Mouse (Mus musculus) adrenal gland, adult 8-10 months (tissue): ENCODE results near the gene Plekhm3. TPM values are rescaled to one million over a fixed set of nuclear protein-coding genes. Genes with fewer than 3 reads are reported as not detected.

Experiments
- DNase-seq: peaks from one replicate; pipeline ENCODE4 v3.0.0; 2022
- total RNA-seq, 4 experiments: library from RNA; stranded (reverse); gene quantifications; 2 replicates each; pipeline ENCODE4 v1.2.4; 2022

The Plekhm3 gene
- total RNA-seq, 4 experiments from 2014 or later: 21.0 to 40.6 (median 31.8) TPM

DNA sequence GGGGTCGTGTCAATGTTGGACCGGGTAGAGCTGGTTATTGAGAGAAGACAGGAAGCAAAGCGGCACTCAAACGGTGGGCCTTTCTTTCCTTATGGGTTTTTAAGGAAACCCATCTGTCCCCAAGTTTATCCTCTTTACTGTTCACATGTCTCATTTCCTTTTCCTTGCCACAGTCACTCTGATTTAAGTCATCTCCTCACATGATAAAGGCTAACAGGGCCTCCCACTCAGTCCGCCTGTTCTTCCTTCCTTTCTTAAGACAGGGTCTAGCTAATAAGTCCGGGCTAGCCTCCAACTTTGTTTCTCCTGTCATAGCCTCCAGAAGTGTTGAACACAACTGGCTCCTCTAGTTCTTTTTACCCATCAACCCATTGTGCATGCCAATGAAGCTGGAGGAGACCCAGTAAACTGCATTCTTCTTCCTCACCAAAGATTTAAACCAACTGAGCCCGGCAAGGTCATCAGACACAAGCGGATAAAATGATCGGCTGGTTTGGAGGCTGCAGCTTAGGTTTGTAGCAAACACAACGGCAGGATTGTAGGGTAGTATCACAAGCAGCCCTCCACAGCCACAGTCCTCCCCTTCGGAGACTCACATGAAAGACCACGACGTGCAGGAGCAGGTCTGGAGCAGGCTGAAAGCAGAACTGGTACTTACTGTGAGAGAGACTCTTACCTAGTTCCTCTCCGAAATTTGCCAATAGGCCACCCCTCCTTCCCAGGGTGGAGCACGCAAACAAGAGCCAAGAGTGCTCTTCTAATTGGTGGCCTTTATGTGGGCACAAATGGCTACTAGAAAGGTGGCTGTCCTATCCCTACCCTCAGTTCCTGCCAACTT, 29.0 kb downstream of the Plekhm3 start:
- DNase-seq: no peak

DNA sequence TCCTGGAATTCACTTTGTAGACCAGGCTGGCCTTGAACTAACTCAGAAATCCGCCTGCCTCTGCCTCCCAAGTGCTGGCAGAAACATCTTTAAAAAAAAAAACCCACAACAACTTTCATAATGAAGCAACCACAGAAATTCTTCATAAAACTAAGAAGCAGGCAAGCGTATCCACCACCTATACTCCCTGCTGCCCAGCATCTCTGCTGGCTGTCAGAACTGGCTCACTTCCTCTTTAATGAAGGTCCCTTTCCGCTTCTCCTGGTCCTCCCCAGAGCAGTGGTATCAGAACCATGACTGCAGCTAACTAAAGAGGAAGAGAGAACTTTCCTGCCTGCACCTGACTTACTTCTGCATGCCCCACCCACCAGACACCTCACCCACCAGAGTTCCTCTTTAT, 31.0 kb downstream of the Plekhm3 start:
- no peak for DNase-seq

- DNase-seq: no peak
Observed at GRCm38 (mm10) chr1:64924283-64924682, 32.3 kb downstream of the Plekhm3 start.

GRCm38 (mm10) chr1:64918810-64919528, 37.7 kb downstream of the Plekhm3 start:
- no peak for DNase-seq

DNA sequence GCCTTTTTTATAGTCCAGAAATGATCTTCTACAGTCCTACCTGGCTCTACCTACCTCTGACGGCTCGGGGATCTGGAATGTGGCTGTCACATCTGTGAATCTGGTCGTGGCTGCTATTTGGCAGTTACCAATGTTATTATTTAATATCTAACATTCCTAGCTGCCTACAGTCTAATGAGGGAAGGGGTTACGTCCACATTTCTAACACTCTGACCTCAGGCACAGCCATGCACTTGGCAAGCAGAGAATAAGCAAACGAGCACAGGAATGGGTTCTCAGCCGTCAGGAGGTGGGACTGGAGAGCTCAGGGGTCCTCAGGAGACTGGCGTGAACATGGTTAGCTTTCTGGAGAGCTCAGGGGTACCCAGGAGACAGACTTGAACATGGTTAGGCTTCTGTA, 38.7 kb downstream of the Plekhm3 start:
- DNase-seq: no peak

GRCm38 (mm10) chr1:64916884-64917507, 39.6 kb downstream of the Plekhm3 start:
- DNase-seq: no peak

DNA sequence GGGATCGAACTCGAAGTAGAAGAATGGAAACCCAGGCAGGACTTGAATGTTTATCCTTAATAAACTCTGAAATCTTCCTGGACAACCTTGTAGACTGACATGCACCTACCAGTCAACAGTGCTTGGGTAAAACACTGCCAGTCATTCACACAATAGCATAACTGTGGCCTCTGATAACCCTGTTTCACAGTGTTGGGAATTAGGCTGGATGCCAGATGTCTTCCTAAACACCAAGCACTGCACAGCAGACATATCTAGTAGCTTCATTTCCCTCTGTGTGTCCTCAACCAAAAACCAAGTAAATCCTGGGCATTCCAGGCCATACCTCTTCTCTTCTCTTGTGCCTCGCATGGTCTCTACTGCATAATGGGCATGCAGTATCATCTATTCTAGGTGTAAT, 42.3 kb downstream of the Plekhm3 start:
- no peak for DNase-seq

DNA sequence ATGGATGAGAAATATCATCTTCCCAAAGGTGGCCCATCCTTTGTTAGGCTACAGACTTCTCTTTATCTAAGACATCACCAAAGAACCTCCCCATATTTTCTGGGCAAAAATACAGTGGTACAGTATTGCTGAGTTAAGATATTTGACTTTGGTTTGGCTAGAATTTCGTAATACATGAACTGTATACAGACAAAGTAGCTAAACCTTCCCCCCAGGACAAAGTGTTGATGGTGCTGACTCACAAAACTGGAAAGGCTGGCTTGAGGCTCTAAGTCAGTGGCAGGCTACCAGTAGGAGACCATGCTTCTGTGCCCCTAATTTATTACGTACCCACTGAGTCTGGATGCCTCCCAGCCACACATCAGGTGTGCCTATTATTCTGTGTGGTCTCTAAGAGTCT, 48.9 kb downstream of the Plekhm3 start:
- DNase-seq: no peak

DNA sequence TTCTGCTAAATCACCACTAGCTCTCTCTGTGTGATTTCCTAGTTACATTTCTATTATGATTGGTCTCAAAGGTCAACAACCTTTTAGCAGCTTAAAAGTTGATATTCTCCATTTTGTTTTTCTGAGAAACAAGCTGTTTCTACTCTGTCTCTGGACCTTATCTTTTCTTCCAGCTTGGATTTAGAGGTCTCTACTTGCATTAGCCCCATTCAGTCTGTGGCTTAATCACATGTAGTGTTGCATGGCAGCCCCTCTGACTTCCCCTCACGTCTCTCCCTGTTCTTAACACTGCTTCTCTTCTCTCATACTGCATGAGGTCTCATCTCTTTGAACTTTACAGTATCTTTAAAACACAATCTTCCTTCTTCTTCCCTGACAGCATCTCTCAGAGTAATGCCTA, 50.4 kb downstream of the Plekhm3 start:
- no peak for DNase-seq

- DNase-seq: no peak
Observed at GRCm38 (mm10) chr1:64903415-64903814, 53.2 kb downstream of the Plekhm3 start.

DNA sequence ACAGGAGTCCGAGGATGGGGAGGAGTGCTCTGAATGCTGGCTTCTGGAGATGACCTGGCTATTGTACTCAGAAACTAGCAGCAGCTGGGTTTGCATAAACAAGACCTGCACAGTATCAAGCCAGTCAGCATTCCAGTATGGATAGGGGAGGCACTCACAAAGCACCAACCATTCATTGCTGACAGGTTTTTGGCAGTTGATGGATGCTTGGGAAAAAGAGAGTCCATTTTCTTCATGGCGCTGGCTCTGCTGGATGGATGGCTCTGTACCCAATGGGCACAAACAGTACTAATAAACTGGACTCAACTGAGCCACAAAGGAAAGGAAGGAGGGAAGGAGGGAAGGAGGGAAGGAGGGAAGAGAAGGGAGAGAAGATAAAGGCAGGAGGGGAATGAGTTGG, 53.8 kb downstream of the Plekhm3 start:
- DNase-seq: no peak

GRCm38 (mm10) chr1:64899763-64900162, 56.9 kb downstream of the Plekhm3 start:
- no peak for DNase-seq

DNA sequence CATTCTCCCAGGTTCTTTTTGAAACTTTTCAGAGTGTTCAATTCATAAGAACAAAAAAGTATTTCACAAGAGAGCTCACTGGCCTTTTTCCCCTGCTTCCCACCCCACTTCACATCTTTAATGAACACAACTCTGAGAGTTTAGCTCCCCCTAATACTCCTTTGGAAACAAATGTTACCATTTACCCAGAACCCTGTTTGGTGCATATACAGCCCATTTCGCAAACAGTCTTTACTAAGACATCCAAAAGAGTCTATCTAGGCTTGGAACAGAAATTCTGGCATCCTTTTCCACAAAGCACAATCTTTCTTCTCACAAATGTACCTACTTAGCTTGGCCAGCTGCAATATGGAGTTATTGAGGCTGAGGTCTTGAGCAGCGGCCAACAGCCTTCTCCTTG, 59.1 kb downstream of the Plekhm3 start:
- DNase-seq: no peak

DNA sequence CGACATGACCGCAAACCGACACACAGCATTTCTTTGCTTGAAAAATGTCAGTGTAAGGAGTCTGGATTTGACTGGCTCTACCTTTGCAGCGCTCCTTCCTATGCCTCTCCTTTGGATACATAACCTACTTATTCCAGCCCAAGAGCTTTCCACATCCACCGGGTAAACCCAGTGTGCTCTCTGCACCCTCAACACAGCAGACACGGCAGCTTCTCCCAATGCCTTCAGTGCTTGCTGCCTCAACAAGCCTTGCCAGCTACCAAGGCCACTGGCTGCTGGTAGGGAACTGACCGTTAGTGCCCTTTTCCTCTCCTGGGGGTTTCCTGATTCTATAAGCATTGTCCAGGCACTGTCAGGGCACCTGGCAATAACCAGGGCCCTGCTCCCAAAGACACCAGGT, 62.8 kb downstream of the Plekhm3 start:
- DNase-seq: no peak

GRCm38 (mm10) chr1:64891332-64891731, 65.3 kb downstream of the Plekhm3 start:
- no peak for DNase-seq

DNA sequence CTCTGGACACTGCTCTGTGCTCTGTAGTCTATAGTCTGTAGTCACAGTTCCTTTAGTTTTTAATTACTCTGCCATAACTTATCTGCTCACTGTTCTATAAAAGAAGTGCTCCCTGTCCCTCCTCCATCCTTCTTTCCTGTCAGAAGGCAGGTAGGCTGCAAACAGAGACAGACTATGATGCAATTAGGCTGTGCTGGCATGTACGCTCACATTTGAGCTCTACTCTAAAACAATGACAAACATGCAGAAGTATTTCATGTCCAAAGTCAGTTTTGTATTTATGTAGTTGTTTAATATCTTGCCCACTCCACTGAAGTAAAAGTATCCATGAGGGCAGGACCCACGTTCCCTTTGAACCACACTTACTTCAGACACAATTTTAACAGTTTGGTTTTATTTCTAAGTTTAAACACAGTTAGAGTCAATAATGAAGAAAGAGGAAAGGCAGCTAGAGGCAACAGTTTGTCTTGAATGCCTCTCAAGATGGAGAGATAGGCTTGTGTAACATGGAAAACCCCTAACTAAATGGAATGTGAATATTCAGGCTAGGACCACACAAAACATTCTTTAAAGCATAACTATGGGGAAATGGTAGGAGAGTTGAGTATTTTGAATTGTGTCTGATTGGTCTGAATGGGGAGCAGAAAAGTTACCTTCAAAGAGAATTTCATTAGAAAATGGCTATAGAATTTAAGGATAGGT, 69.0 kb downstream of the Plekhm3 start:
- DNase-seq: no peak

- DNase-seq: no peak
Observed at GRCm38 (mm10) chr1:64886718-64887117, 69.9 kb downstream of the Plekhm3 start.

GRCm38 (mm10) chr1:64885328-64885727, 71.3 kb downstream of the Plekhm3 start:
- no peak for DNase-seq

DNA sequence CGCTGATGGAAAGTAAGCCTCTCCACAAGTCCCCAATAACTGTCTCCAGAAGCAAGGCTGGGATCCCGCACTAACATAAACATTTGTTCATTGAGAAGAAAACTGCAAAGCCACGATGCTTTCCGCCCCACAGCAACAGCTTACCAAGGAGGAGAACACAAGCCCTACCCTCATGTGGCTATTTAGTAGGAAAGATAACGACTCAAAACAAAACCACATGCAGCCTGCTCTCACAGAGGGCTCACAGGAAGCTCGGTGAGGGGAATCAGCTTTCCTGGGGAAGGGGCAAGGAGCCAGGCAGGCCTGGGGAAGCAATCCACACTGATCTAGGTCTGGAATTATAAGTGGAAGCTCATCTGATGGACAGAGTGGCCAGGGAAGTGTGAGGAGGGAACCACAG, 72.6 kb downstream of the Plekhm3 start:
- no peak for DNase-seq

- no peak for DNase-seq
Observed at GRCm38 (mm10) chr1:64880613-64881012, 76.0 kb downstream of the Plekhm3 start.

DNA sequence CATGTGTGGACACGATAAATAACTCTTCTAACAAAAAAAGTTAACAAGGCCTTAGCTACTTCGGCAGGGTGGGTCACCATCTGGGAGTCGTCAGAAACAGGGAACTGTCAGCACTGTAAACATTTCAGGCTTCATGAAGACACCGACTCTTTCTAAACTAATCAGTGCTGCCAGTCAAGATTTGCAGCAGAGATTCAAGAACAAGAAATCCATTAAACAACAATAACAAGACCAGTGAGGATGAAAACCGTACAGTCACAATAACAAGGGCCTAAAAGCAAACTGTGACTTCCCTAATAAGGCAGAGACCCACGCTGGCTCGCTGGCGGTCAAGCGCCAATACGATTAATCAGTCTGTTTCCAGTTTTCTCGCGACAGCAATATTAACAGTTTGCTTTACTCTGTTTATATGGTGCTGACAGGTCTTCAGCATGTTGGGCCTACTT, 77.8 kb downstream of the Plekhm3 start:
- DNase-seq: no peak

- DNase-seq: no peak
Observed at GRCm38 (mm10) chr1:64876276-64876675, 80.3 kb downstream of the Plekhm3 start.

- no peak for DNase-seq
Observed at GRCm38 (mm10) chr1:64875712-64876111, 80.9 kb downstream of the Plekhm3 start.
